Mouse (Mus musculus) G1E (cell line): ENCODE data around the gene Rapgef6. TPM values are rescaled to one million over a fixed set of nuclear protein-coding genes. Genes with fewer than 3 reads are reported as not detected.
A peak's percentile ranks its signal among the peaks of the same experiment; 100 is the strongest.

Experiments used
- ATAC-seq: 2 replicates; pipeline ENCODE4 v1.8.0; 2016; ENCODE audit warnings: mild to moderate bottlenecking; ENCODE audit not compliant: insufficient number of reproducible peaks, poor library complexity, low FRiP score, severe bottlenecking; ENCODE audit errors: extremely low read depth
- DNase-seq: peaks from one replicate; pipeline ENCODE4 v3.0.0; 2012; ENCODE audit warnings: low spot score
- H3K27me3 ChIP-seq: 2 replicates; pipeline ENCODE4 v1.6.1; 2012; ENCODE audit warnings: mild to moderate bottlenecking, low read length, inconsistent platforms; ENCODE audit not compliant: insufficient read depth
- H3K36me3 ChIP-seq: replicated peaks from 2 replicates; pipeline ENCODE3; 2012; ENCODE audit warnings: mild to moderate bottlenecking, inconsistent platforms
- H3K4me1 ChIP-seq: 2 replicates; pipeline ENCODE4 v1.6.1; 2012; ENCODE audit warnings: low read depth, low read length, inconsistent platforms, mixed read lengths; ENCODE audit not compliant: insufficient read depth
- H3K4me3 ChIP-seq: 2 replicates; pipeline ENCODE4 v1.5.1; 2012; ENCODE audit warnings: low read depth, mild to moderate bottlenecking, inconsistent platforms, low read length, moderate library complexity, mixed read lengths
- H3K9me3 ChIP-seq: replicated peaks from 2 replicates; pipeline ENCODE4 v1.6.1; 2012; ENCODE audit warnings: inconsistent platforms
- CTCF ChIP-seq: IDR thresholded peaks from 2 replicates; pipeline ENCODE4 v1.5.1; 2012; ENCODE audit warnings: low read depth, low read length, inconsistent platforms, mixed read lengths
- GATA1 ChIP-seq: IDR thresholded peaks from 2 replicates; pipeline ENCODE4 v1.6.1; 2012; ENCODE audit warnings: borderline replicate concordance, low read length, inconsistent platforms, mixed read lengths
- GATA2 ChIP-seq: IDR thresholded peaks from 2 replicates; pipeline ENCODE4 v1.6.1; 2012; ENCODE audit warnings: low read depth, low read length, inconsistent platforms, borderline replicate concordance
- POLR2AphosphoS5 ChIP-seq: IDR thresholded peaks from 2 replicates; pipeline ENCODE4 v1.6.1; 2012; ENCODE audit warnings: low read depth, low read length, inconsistent platforms; ENCODE audit not compliant: insufficient replicate concordance
- TAL1 ChIP-seq: conservative IDR thresholded peaks from 2 replicates; pipeline ENCODE4 v1.6.1; 2012; ENCODE audit warnings: low read depth, low read length, inconsistent platforms, mixed read lengths
- polyA plus RNA-seq: library from polyadenylated mRNA; stranded (reverse); fragments of >175 nt; gene quantifications from 2 replicates; pipeline ENCODE4 v1.2.3, GENCODE M21; 2012
- total RNA-seq, 2 experiments: library from RNA; stranded (forward) in 1 of 2; stranded (reverse) in 1 of 2; fragments of 200-1000 nt in 1 of 2; fragments of >200 nt in 1 of 2; fragmentation: Nextera tagmentation in 1 of 2; gene quantifications; 2 replicates each; pipeline ENCODE4 v1.2.3; 2014 to 2017

Gene Rapgef6
- total and polyA plus RNA-seq, 3 experiments, result 18.9 to 76.5 (median 49.0) TPM

DNA sequence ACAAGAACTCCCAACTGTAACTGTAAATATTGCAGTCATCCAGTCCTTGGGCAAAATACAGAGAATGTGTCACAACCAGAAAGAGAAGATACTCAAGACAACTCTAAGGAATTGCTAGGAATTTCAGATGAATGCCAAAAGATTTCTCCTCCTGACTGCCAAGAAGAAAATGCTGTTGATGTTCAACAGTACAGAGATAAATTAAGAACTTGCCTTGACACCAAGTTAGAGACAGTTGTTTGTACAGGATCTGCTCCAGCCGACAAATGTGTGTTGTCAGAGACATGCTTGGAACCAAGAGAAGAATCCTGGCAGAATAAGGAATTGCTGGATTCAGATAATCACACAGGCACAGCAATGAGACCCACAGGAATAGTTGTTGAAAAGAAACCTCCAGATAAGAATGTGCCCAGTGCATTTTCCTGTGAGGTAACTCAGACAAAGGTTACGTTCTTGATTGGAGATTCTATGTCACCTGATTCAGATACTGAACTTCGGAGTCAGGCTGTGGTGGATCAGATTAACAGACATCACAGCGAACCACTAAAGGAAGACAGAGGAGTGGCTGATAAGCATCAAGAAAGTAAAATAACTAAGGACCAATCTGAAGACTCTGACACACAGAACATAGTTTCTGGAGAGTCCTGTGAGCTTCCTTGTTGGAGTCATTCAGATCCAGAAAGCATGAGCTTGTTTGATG is 20.0 kb upstream of the Rapgef6 start:
- no peaks in the 10 kb centered on the region for H3K9me3 ChIP-seq
- H3K4me1 ChIP-seq, result no peaks in the 10 kb centered on the region
- DNase-seq (no peak), ATAC-seq (no peak)
- H3K27me3 ChIP-seq, result no peaks in the 10 kb centered on the region
- no peak overlapping the region for H3K4me3 ChIP-seq
- TF ChIP-seq GATA2 (no peak), GATA1 (no peak), CTCF (no peak), TAL1 (no peak)
- H3K36me3 ChIP-seq, result peaks cover 69% of the 10 kb centered on the region

- no peaks in the 10 kb centered on the region for H3K9me3 ChIP-seq
- DNase-seq, result no peak
- peaks cover 39% of the 10 kb centered on the region for H3K36me3 ChIP-seq
- H3K4me3 ChIP-seq, result no peak overlapping the region
- no peaks in the 10 kb centered on the region for H3K27me3 ChIP-seq
- no peak for ATAC-seq
- TF ChIP-seq GATA2, result no peak
- TF ChIP-seq POLR2AphosphoS5, result no peak
- H3K4me1 ChIP-seq, result no peaks in the 10 kb centered on the region
Measured at GRCm38 (mm10) chr11:54513584-54513983, 9.1 kb upstream of the Rapgef6 start.

DNA sequence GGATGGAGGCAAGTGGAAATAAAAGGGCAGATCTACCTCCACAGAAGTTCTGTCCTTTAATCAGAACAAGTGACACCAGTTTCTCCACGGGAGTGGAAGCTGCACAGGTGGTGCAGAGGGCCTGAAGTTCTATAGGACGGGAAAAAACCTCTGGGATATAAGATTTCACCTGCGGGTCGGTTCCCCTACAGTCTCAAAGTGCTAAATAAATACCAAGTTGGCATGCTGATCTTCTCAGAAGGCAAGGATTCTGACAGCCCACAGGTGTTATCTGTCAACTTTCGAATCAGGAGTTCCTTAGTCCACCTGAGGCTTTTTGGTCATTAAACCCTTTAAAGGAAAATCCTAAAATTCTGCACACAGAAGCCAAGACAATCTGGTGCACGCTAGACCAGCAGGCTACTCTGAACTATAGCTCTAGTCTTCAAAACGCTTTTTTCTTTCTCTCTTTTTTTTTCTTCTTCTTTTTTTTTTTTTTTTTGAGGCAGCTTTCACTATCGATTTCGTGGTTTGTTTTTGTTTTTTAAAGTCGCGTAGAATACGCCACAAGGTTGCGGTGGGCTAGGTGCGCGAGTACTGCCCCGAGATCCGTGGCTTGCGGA is 619 bp upstream of the Rapgef6 start:
- ATAC-seq, result no peak
- peaks cover 29% of the 10 kb centered on the region for H3K4me1 ChIP-seq
- no peak for DNase-seq
- H3K36me3 ChIP-seq, result peaks cover 10% of the 10 kb centered on the region
- no peaks in the 10 kb centered on the region for H3K9me3 ChIP-seq
- H3K27me3 ChIP-seq, result no peaks in the 10 kb centered on the region
- peak overlapping the region; percentile 96 for H3K4me3 ChIP-seq
- TF ChIP-seq CTCF (no peak), GATA2 (no peak), POLR2AphosphoS5 (no peak), TAL1 (no peak), GATA1 (no peak)

GRCm38 (mm10) chr11:54523431-54524001 is 869 bp downstream of the Rapgef6 start:
- H3K27me3 ChIP-seq, result no peaks in the 10 kb centered on the region
- H3K9me3 ChIP-seq, result no peaks in the 10 kb centered on the region
- H3K4me3 ChIP-seq, result peak overlapping the region; percentile 96
- peaks cover 9% of the 10 kb centered on the region for H3K36me3 ChIP-seq
- ATAC-seq, result no peak
- no peak for DNase-seq
- TF ChIP-seq GATA1 (no peak), GATA2 (no peak), TAL1 (no peak)
- peaks cover 35% of the 10 kb centered on the region for H3K4me1 ChIP-seq

GRCm38 (mm10) chr11:54528002-54528401 is 5.4 kb downstream of the Rapgef6 start:
- ATAC-seq (no peak), DNase-seq (peak; percentile 5)
- H3K36me3 ChIP-seq, result peaks cover 26% of the 10 kb centered on the region
- peaks cover 37% of the 10 kb centered on the region for H3K4me1 ChIP-seq
- H3K9me3 ChIP-seq, result no peaks in the 10 kb centered on the region
- H3K4me3 ChIP-seq, result no peak overlapping the region
- H3K27me3 ChIP-seq, result no peaks in the 10 kb centered on the region
- TF ChIP-seq TAL1 (no peak), CTCF (no peak), GATA2 (no peak)

- peaks cover 37% of the 10 kb centered on the region for H3K4me1 ChIP-seq
- TF ChIP-seq TAL1 (no peak), GATA2 (no peak)
- ATAC-seq (no peak), DNase-seq (no peak)
- peaks cover 28% of the 10 kb centered on the region for H3K36me3 ChIP-seq
- no peaks in the 10 kb centered on the region for H3K9me3 ChIP-seq
- no peak overlapping the region for H3K4me3 ChIP-seq
- no peaks in the 10 kb centered on the region for H3K27me3 ChIP-seq
Measured at GRCm38 (mm10) chr11:54530391-54530790, 7.7 kb downstream of the Rapgef6 start.

- no peak for TF ChIP-seq CTCF
- Histone ChIP-seq H3K4me3 (no peak overlapping the region), H3K36me3 (peaks cover 29% of the 10 kb centered on the region), H3K9me3 (no peaks in the 10 kb centered on the region), H3K4me1 (peaks cover 37% of the 10 kb centered on the region), H3K27me3 (no peaks in the 10 kb centered on the region)
- no peak for DNase-seq
- no peak for ATAC-seq
Measured at GRCm38 (mm10) chr11:54530916-54531315, 8.3 kb downstream of the Rapgef6 start.
